Mouse (Mus musculus): ENCODE measurements at regions not wholly inside any gene's neighbourhood (a gene's known extent, or its start where the extent isn't known, plus 50 kb on each side); places are given as distances from the start of the nearest gene placed in this dataset.

GRCm38 (mm10) chr3:42915146-42915545 is 1172.7 kb downstream of the D3Ertd751e start:
- no peak for DNase-seq (ENCODE audit: low read depth)

GRCm38 (mm10) chr3:42935418-42935817 is 1193.0 kb downstream of the D3Ertd751e start:
- DNase-seq (ENCODE audit: low read depth): no peak

GRCm38 (mm10) chr3:42977066-42977465 is 1234.7 kb downstream of the D3Ertd751e start:
- no peak for DNase-seq (ENCODE audit: low read depth)
